Mouse (Mus musculus): ENCODE results near the gene Antxr1. TPM values are rescaled to one million over a fixed set of nuclear protein-coding genes. Genes with fewer than 3 reads are reported as not detected.

Antxr1 gene
- polyA plus RNA-seq, 1 experiment from 2014 or later: 21.1 TPM

DNA sequence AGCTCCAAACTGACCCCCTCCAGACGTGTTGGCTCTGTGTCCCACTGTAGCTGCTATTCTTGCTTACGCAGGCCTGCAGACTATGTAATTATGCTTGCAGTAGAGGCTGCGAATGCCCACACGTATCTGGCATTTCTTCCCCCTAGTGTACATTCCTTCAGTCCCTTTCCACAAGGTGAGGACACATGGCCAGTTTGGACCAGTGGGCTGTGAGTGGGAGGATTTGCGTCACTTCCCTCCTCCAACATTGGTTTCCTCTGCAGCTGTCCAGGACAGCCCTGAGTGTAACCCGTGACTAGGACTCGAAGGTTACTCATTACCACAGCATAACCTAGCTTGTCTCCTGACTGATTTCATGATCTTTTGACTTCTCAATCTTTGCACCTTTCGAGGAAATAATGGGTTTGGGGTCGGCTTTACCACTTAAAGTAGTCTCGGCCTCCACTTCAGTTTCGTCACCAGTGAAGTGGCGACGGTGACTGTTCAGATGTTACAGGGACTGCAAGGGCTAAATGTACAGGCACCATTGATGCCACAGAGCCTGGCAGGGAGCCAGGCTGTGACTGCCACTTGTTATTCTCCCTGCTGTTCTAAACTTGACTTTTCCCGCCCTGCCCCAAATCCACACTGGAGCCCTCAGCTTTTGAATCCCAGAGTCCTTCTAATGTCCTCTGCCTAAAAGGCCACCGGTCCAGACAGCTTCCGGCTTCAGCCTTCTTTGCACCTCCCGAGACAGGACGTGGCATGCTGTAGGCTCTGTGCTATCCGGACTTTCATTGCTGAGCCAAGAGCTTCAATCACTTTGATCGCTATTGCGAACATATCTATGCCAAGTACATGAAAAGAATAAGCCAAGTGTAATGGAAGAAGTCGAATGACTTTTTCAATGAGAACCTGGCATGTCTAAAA is 7.1 kb downstream of the Antxr1 start:
- ATAC-seq (ENCODE audit: low FRiP score, low read depth): no peak
- Histone ChIP-seq H3K9me3 (no peaks in the 10 kb centered on the region), H3K36me3 (0 out of 2 replicates have a peak, but pooled peaks cover 5% of the 10 kb centered on the region), H3K27me3 (no peaks in the 10 kb centered on the region), H3K9ac (no peak overlapping the region), H3K27ac (no peak overlapping the region), H3K4me1 (peaks cover 43% of the 10 kb centered on the region), H3K4me2 (replicated peaks) (no peak overlapping the region), H3K4me3 (no peak overlapping the region)
- 83% methylated on average over 22 of the region's 22 CpGs for WGBS

DNA sequence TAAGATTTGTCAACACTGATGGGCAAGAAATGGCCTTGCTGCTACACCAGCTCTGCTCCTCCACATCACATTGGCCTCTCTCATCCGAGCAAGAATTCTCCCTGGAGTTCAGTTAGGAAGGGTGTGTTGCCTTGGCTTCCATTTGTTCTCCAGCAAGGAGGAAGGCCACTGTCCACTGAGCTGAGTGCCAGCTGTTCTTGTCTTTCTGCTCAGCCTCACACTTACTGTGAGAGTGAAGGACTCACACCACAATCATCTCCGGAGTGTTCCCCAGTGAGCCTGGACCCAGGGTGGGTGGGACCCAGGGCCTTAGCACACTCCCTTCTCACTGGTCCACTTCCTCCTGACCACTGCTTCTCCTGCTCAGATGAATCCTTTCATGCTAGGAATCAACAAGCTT is 8.7 kb downstream of the Antxr1 start:
- H3K9ac ChIP-seq: no peak overlapping the region
- H3K4me1 ChIP-seq: peaks cover 30% of the 10 kb centered on the region
- 91% methylated on average over 2 of the region's 2 CpGs for WGBS
- H3K27me3 ChIP-seq: no peaks in the 10 kb centered on the region
- 0 out of 2 replicates have a peak, but pooled peaks cover 5% of the 10 kb centered on the region for H3K36me3 ChIP-seq
- ATAC-seq (ENCODE audit: low FRiP score, low read depth): no peak
- H3K9me3 ChIP-seq: no peaks in the 10 kb centered on the region
- H3K27ac ChIP-seq: no peak overlapping the region
- no peak overlapping the region for H3K4me3 ChIP-seq
- no peak overlapping the region for H3K4me2 ChIP-seq (replicated peaks)

DNA sequence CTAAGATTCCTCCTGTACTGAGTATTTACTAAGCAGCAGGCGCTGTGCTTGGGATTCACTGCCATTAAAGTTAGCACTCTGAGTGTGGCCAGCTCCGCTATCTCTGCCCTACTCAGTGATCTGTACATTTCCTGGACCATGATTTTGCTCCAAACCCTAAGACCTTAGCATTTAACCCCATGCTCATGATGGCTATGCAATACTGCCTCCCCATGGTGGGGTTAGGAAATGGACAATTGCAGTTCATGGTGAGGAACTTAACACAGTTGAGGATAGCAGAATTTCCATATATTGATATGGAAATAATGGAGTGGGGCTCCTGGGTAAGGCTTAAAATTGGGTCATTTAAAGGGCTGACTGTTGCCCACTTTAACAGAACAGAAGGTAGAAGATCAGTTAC is 12.2 kb downstream of the Antxr1 start:
- Histone ChIP-seq H3K27ac (no peak overlapping the region), H3K36me3 (0 out of 2 replicates have a peak, but pooled peaks cover 5% of the 10 kb centered on the region), H3K4me2 (replicated peaks) (no peak overlapping the region), H3K9me3 (no peaks in the 10 kb centered on the region), H3K4me3 (no peak overlapping the region), H3K4me1 (no peaks in the 10 kb centered on the region; the same call in 1 of the 2 replicates), H3K27me3 (no peaks in the 10 kb centered on the region), H3K9ac (no peak overlapping the region)
- 92% methylated on average over 2 of the region's 2 CpGs for WGBS
- no peak for ATAC-seq (ENCODE audit: low FRiP score, low read depth)

DNA sequence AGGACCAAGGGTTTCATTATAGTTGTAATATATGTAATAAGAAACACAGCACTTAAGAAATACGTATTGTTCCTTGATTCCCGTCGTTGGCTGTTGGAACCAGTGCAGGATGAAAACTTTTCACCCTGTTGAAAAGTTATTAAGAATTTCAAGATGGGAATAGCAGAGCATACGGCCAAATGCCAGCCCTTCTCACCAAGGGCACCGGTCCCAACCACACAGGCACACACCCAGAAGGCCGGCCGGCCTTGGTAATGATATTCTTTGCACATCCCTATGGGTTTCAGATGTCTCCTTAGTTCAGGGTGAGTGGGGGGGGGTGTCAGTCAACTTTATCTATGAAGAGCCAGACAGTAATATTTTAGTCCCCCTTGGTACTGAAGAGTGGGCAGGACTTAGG is 17.0 kb downstream of the Antxr1 start:
- H3K4me2 ChIP-seq (replicated peaks): no peak overlapping the region
- no peaks in the 10 kb centered on the region for H3K27me3 ChIP-seq
- H3K9ac ChIP-seq: no peak overlapping the region
- H3K4me3 ChIP-seq: no peak overlapping the region
- H3K27ac ChIP-seq: no peak overlapping the region
- 92% methylated on average over 7 of the region's 7 CpGs for WGBS
- peaks cover 4% of the 10 kb centered on the region for H3K4me1 ChIP-seq
- ATAC-seq (ENCODE audit: low FRiP score, low read depth): no peak
- no peaks in the 10 kb centered on the region for H3K36me3 ChIP-seq
- H3K9me3 ChIP-seq: no peaks in the 10 kb centered on the region

DNA sequence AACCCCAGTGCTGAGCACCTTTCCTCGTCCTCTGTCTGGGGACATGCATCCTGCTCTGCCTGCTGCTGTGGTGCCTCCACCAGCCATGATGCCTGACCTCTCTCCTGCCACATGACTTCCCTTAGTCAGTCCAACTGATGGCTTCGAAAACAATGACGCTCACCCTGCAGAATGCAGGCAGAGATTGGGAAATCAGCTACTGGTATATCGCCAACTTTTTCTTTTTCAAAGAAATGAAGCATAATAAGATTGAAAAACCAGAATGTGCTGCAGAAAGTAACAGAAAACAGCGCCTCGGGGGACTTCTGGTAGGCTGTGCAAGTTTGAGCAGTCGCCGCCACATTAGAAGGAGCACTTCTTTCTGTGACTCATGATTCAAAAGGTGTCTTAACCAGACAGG is 18.7 kb downstream of the Antxr1 start:
- Histone ChIP-seq H3K9me3 (no peaks in the 10 kb centered on the region), H3K9ac (no peak overlapping the region), H3K27me3 (no peaks in the 10 kb centered on the region), H3K36me3 (peaks cover 6% of the 10 kb centered on the region), H3K4me2 (replicated peaks) (no peak overlapping the region), H3K4me1 (peaks cover 9% of the 10 kb centered on the region), H3K4me3 (no peak overlapping the region), H3K27ac (no peak overlapping the region)
- no peak for ATAC-seq (ENCODE audit: low FRiP score, low read depth)
- WGBS: 80% methylated on average over 8 of the region's 8 CpGs

DNA sequence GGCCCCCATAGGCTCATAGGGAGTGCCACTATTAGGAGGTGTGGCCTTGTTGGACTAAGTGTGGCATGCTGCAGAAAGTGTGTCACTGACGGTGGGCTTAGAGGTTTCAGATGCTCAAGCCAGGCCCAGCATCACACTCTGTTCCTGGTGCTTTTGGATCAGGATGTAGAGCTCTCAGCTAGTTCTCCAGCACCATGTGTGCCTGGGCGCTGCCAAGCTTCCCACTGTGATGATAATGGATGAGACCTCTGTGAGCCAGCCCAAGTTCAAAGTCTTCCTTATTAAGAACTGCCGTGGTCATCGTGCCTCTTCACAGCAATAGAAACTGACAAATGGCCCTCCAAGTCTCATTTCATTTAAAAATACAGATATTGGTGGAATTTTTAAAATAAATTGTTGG is 22.9 kb downstream of the Antxr1 start:
- 72% methylated on average over 4 of the region's 4 CpGs for WGBS
- Histone ChIP-seq H3K27me3 (no peaks in the 10 kb centered on the region), H3K4me3 (no peak overlapping the region), H3K36me3 (peaks cover 48% of the 10 kb centered on the region), H3K4me2 (replicated peaks) (no peak overlapping the region), H3K27ac (no peak overlapping the region), H3K9me3 (no peaks in the 10 kb centered on the region), H3K4me1 (peaks cover 9% of the 10 kb centered on the region), H3K9ac (no peak overlapping the region)
- ATAC-seq (ENCODE audit: low FRiP score, low read depth): no peak

DNA sequence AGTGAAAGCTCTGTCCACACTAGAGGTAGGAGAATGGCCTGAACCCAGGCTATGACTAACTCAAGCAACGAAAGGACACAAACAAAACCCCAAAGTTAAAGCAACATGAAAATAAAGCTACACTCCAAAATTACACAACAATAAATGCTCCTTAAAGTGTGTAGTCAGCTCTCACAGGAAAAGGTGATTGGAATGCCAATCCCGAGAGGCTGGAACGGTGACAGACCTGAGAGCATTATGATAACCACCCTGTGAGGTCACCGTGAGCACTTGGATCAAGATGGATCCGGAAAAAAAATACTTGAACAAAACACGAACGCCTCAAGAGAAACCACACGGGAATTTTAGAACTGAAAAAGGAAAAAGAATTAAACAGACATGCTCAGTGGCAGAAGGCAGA is 31.1 kb downstream of the Antxr1 start:
- no peak overlapping the region for H3K4me3 ChIP-seq
- H3K27ac ChIP-seq: 0 out of 2 replicates have a peak overlapping the region, but pooled peaks have one; percentile 15
- H3K4me2 ChIP-seq (replicated peaks): no peak overlapping the region
- H3K9me3 ChIP-seq: no peaks in the 10 kb centered on the region; the same call in 1 of the 2 replicates
- WGBS: 87% methylated on average over 8 of the region's 8 CpGs
- peaks cover 54% of the 10 kb centered on the region for H3K36me3 ChIP-seq
- H3K27me3 ChIP-seq: no peaks in the 10 kb centered on the region
- ATAC-seq (ENCODE audit: low FRiP score, low read depth): no peak
- H3K4me1 ChIP-seq: peaks cover 62% of the 10 kb centered on the region
- no peak overlapping the region for H3K9ac ChIP-seq

DNA sequence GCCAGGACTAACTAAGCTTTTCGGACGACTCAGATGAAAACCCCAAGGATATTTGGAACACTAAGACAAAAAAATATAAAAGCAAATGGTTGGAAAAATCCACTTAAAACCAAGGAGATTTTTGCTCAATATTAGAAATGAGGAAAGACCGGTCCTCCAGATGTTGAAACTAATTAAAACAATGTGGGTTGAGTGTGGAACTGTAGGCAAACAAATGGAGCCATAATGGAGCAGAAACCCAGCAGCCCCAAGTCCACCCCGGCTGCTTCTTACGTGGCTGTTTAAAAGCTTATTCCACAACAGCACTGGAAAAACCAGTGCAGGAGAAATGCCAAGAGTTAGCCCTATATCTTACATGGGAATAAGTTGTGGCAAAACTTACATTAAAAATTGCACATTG is 32.9 kb downstream of the Antxr1 start:
- peaks cover 65% of the 10 kb centered on the region for H3K4me1 ChIP-seq
- no peak overlapping the region for H3K9ac ChIP-seq
- 31% methylated on average over 5 of the region's 5 CpGs for WGBS
- peaks cover 36% of the 10 kb centered on the region for H3K36me3 ChIP-seq
- ATAC-seq (ENCODE audit: low FRiP score, low read depth): peak; percentile 64
- peak overlapping the region; percentile 76 for H3K27ac ChIP-seq
- H3K9me3 ChIP-seq: no peaks in the 10 kb centered on the region; the same call in 1 of the 2 replicates
- peak overlapping the region; percentile 35; the same call in 1 of the 2 replicates for H3K4me2 ChIP-seq (replicated peaks)
- no peaks in the 10 kb centered on the region for H3K27me3 ChIP-seq
- H3K4me3 ChIP-seq: no peak overlapping the region

DNA sequence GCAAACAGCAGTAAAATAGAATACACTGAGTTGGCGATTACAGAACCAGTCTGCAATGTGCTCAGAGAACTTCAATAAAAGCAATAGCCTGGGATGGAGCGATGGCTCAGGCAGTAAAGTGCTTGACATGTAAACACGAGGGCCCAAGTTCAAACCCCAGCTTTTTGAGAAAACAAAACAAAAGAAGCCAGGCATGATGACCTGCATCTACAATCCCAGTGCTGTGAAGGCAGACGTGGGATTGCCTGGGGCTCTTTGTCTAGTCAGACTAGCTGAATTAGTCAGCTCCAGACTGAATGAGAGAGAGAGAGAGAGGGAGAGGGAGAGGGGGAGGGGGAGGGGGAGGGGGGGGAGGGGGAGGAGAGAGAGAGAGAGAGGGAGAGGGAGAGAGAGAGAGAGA is 33.6 kb downstream of the Antxr1 start:
- peaks cover 29% of the 10 kb centered on the region for H3K36me3 ChIP-seq
- peaks cover 65% of the 10 kb centered on the region for H3K4me1 ChIP-seq
- H3K9me3 ChIP-seq: no peaks in the 10 kb centered on the region; the same call in 1 of the 2 replicates
- no peaks in the 10 kb centered on the region for H3K27me3 ChIP-seq
- H3K4me3 ChIP-seq: no peak overlapping the region
- 29% methylated on average over 4 of the region's 4 CpGs for WGBS
- H3K9ac ChIP-seq: no peak overlapping the region
- H3K27ac ChIP-seq: no peak overlapping the region
- H3K4me2 ChIP-seq (replicated peaks): no peak overlapping the region
- ATAC-seq (ENCODE audit: low FRiP score, low read depth): no peak

DNA sequence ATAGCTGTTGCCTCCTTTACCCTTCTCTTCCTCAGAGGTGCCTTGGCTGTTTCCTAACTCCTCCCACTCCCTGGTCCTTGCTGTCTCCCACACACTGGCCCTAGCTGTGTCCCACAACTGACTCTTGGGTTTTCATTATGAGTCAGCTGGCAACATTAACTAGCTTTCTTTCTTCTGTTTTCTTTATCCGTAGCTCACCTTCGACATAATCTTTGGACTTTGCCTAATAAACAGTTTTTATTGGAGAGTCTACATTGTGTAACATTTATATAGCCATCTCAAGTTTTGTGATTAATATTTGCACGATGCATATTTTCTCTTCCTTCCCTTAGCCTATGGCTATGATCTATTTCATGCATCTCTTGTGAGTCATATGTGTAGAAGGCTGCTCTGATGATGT is 40.7 kb downstream of the Antxr1 start:
- H3K9ac ChIP-seq: no peak overlapping the region
- H3K36me3 ChIP-seq: peaks cover 40% of the 10 kb centered on the region
- no peak overlapping the region for H3K27ac ChIP-seq
- no peak overlapping the region for H3K4me3 ChIP-seq
- no peaks in the 10 kb centered on the region for H3K27me3 ChIP-seq
- H3K4me2 ChIP-seq (replicated peaks): no peak overlapping the region
- 69% methylated on average over 3 of the region's 3 CpGs for WGBS
- H3K4me1 ChIP-seq: peaks cover 8% of the 10 kb centered on the region
- no peak for ATAC-seq (ENCODE audit: low FRiP score, low read depth)
- H3K9me3 ChIP-seq: no peaks in the 10 kb centered on the region

DNA sequence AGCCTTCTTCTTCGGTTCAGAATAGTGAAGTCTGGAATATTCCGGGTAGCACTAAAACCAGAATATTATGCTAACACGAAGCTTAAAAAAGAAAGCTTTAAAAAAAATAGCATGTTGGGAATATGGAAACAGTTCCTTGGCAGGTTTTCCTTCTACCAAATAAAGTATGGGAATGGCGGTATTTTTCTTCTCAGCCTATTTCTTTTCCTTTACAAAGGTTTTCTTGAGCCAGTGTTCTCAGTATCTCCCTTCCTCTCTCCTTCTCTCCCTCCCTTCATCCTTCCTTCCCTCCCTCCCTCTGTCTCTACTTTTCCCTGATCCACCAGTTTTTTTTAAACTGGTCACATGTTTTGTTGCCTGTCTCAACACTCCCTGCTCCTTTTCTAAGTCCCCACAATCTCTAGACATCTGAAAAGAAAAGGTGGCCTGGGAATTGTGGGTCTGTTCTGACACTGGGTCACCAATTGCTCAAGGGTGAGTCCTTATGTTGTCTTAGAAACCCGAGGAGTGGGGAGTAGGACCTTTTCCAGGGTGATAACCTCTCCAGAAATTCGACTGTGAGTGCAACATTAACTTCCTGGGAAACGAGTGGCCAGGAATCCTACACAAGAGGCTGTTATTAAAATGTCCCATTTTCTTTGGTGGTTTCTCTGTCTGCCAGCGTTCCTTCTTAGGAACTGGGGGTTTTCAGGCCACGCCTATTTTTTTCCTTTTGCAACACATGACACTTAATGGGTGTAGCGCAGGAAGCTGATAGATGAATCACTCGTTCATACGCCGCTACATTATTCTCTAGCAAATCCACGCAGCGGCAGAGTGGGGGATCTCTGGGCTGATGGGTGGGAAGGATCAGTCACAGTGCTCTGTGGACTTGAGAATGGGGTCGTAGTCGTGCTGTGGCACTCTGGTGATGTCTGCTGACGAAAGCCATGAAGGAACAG is 42.4 kb downstream of the Antxr1 start:
- Histone ChIP-seq H3K27ac (no peak overlapping the region), H3K36me3 (peaks cover 53% of the 10 kb centered on the region), H3K9ac (no peak overlapping the region), H3K4me2 (replicated peaks) (no peak overlapping the region), H3K27me3 (no peaks in the 10 kb centered on the region), H3K9me3 (no peaks in the 10 kb centered on the region), H3K4me3 (no peak overlapping the region), H3K4me1 (no peaks in the 10 kb centered on the region)
- WGBS: 85% methylated on average over 18 of the region's 18 CpGs
- ATAC-seq (ENCODE audit: low FRiP score, low read depth): no peak

DNA sequence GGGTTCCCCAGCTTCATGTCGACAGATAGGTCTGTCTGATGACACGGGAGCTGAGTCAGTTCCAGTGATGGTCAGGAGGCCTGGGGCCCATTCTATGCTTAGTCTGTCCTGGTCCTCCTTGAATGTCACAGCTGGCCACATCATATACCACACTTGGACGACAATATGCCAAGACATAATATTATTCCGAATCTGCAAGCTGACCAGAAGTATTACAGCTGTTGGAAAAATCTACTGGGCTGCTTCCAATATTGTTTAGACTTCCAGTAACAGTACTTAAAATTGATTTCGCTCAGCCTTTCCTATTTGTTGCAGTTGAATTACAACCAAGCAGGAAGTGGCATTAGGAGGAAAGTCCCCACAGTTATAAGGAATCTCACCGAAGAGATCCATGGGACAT is 48.4 kb downstream of the Antxr1 start:
- no peak overlapping the region for H3K9ac ChIP-seq
- H3K4me2 ChIP-seq (replicated peaks): no peak overlapping the region
- H3K27me3 ChIP-seq: no peaks in the 10 kb centered on the region
- peaks cover 22% of the 10 kb centered on the region for H3K4me1 ChIP-seq
- ATAC-seq (ENCODE audit: low FRiP score, low read depth): no peak
- 90% methylated on average over 6 of the region's 6 CpGs for WGBS
- no peak overlapping the region for H3K4me3 ChIP-seq
- no peaks in the 10 kb centered on the region for H3K9me3 ChIP-seq
- peaks cover 77% of the 10 kb centered on the region for H3K36me3 ChIP-seq
- H3K27ac ChIP-seq: no peak overlapping the region
